Mouse (Mus musculus) T-helper 1 cell (primary cell): ENCODE data around the gene Gan.

ENCODE experiments used
- in situ Hi-C: fragments of 300-600 bp; cut with MboI, MseI; formaldehyde crosslinking; loops from one replicate; pipeline ENCODE4 v1.15.1; 2025; ENCODE audit warnings: high pct_unique_total_duplicates

The Gan gene

DNA sequence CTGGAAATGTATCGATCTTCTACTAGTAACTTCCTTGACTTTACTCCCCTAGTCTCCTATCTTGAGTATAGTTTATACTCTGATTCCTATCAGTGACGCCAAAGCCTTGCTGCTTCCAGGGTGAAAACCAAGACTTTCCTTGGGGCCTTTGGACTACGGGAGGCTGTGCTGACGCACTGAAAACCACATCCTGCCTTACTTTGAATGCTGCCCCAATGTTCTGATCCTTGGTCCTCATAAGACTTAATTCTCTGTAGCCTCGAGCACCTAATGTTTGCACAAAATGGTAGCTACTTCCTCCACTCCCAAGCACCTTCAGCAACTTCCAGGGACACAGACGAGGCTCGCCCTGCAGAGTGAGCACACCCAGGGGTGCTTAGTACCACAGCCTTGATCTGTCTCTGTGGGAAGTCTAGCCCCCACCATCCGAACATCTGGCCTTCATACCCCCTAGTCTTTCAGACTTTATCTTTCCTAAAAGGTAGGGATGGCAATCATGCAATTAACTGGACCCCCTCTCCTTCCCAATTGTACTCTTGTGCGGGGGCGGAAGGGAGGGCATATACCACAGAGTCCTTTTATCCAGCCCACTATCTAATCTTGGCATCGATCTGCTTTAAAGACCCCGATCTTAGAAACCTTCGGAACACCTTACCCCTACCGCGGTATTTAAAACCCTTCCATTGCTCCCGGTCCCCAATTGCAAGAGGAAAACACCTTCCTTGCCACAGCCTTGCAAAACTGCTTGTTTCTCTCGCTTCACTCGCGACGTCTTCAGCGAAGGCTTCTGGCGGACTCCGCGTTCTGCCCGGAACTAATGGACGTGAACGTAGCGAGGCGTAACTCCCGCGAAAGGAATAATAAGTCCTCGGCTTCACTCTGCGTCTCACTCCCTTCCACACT is 818 bp upstream of the Gan start:
- in situ Hi-C loops = loop anchor here (5.0 kb wide), 1 partner anchor 105 kb away; no protein-coding TSS in a partner anchor

DNA sequence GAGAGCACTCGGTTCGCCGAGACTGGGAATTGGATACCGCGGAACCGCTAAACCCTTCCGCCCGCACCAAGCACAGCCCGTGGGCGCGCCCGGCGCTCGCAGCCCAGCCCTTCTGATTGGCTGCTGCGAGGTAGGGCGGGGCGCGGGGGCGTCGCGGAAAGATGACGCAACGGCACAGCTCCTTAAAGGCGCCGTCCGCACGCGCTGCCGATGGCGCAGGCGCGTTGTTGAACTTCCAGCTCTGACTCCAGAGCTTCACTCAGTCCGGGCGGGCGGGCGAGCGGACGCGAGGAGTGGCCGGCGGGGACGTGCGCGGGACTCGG is 205 bp upstream of the Gan start:
- in situ Hi-C loops = loop anchor here (5.0 kb wide), 1 partner anchor 105 kb away; no protein-coding TSS in a partner anchor

- in situ Hi-C loops = loop anchor here (5.0 kb wide), 1 partner anchor 103 kb away; no protein-coding TSS in a partner anchor
Observed at GRCm38 (mm10) chr8:117159031-117159430, 1.1 kb downstream of the Gan start.

DNA sequence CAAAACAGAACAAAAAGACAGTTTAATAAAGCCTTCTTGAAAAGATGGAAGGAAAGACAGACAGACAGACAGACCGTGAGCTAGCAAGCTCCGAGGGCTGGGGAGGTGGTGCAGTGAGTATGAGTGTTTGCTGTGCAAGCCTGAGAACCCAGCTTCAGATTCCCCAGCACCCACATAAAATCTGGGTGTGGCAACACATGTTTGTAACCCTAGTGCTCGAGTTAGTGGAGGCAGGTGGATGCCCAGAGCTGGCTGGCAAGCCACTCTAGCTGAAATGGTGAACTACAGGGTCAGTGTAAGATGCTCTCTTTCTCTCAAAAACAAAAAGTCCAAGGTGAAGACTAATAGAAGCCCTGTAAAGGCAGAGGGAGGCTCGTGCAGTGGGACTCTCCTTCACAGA is 7.0 kb downstream of the Gan start:
- in situ Hi-C loops = no loop called here

GRCm38 (mm10) chr8:117165542-117165941 is 7.6 kb downstream of the Gan start:
- in situ Hi-C loops = no loop called here

DNA sequence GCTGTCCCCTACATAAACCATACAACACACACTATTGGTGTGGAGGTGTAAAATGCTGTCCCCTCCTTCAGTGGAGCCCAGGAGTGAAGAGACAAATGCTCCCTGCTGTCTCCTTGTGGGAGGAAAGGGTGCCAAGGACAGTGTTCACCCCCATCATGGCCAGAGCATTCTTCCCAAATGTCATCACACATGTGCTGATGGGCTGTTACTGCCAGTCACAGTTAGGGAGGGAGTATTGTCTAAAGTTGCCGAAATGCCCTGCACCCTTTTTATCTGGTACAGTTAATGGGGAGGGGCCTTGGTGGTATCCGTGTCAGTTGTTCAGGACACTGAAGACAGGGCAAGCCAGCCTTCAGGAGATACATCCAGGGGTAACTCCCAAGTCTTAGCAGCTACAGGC is 8.6 kb downstream of the Gan start:
- in situ Hi-C loops = no loop called here

DNA sequence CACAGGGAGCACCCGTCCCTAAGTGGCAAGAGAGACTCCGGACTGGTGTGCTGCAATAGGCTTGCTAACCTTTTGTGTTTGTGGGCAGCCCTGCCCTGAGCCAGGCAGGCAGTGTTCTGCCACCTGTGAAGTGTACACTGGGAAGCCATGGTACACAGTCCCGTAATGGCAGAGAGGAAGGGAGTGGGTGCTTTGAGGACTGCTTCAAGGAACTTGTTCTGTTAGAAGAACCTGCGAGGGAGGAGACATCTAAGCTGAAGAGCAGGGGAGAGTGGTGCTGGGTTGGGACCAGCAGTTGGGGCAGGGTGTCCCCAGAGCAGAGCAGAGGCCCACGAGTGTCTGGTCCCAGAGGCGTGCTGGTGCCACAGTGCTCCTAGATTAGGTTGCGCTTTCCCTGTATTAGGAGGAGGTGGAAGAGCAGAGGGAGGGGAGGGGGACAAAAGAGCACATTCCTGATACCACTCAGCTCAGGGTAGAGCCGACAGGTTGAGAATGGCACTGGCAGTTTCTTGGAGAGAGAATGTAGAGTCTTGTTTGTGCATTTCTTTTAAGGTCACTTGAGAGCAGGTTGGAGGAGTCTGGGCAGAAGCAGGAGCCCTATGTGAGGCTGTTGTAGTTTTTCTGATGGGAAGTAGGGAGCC is 9.4 kb downstream of the Gan start:
- in situ Hi-C loops = no loop called here

DNA sequence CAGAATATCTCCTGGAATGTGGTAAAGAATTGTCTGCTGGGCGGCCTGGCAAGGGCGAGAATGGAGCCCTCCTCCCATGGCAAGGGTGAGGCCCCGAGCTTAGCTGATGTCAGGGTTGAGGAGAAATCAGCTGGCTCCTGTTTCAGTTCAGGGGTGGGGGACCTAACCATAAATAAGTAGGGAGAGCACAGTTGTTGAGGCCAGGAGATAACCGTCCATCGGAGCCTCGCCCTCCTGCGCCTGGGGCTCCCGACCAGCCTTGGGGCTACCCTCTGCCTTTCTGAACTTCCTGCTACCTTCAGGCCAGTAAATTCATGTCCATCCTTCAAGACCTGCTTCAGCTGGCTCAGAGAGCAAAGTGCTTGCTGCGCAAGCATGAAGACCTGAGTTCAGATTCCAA is 10.4 kb downstream of the Gan start:
- in situ Hi-C loops = no loop called here

GRCm38 (mm10) chr8:117171826-117172225 is 13.9 kb downstream of the Gan start:
- in situ Hi-C loops = no loop called here

GRCm38 (mm10) chr8:117172904-117173303 is 15.0 kb downstream of the Gan start:
- in situ Hi-C loops = no loop called here

DNA sequence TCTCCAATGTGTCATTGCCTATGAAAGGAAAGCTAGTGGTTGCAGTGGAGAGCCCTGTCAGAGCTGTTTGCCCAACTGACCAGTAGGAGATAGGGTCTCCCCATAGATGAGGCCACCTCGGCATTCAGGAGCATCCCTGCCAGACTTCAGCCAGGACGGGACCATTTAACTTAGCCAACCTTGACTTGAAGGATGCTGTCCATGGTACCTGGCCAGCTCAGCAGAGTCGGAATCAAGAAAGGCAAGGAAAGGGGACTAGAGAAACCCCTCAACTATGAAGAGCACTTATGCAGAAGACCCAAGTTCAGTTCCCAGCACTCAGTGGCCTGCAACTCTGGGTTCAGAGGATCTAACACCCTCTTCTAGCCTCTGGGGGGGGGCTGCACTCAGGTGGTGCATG is 15.8 kb downstream of the Gan start:
- in situ Hi-C loops = no loop called here

- in situ Hi-C loops = no loop called here
Observed at GRCm38 (mm10) chr8:117174536-117174935, 16.6 kb downstream of the Gan start.

- in situ Hi-C loops = no loop called here
Observed at GRCm38 (mm10) chr8:117176308-117176707, 18.4 kb downstream of the Gan start.

- in situ Hi-C loops = no loop called here
Observed at GRCm38 (mm10) chr8:117177236-117177635, 19.3 kb downstream of the Gan start.

- in situ Hi-C loops = no loop called here
Observed at GRCm38 (mm10) chr8:117178039-117178438, 20.1 kb downstream of the Gan start.

- in situ Hi-C loops = no loop called here
Observed at GRCm38 (mm10) chr8:117178676-117179075, 20.7 kb downstream of the Gan start.

- in situ Hi-C loops = no loop called here
Observed at GRCm38 (mm10) chr8:117182746-117183145, 24.8 kb downstream of the Gan start.

DNA sequence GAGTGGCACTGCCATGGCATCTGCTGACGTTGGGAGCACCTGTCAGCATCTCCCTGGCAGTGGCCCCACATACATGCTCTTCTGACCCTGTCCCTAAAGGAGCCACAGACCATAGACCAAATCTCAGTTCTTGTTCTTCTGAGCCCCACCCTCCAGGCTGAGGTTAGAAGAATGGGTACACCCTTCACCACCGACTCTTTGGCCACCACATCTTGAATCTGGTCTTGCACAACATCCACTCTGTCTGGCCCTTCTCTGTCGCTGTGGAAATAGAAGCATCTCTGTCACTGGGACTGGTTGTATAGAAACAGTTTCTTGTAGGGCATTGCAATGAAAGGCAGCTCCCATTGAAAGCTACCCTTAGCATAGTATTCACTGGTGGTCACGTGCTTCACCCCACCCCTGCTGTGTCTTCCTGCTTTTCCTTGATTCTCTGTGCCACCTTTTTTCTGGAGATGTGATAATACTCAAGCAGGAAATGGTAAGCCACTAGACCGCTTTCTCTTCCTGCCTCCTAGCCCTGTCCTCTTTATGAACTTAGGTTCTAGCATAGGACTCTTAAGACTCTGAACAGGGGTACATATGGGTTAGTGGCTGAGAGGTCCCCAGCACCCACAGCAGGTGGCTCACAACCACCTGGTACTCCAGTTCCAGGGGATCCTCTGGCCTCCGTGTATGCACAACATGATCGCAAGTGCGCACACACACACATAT is 25.9 kb downstream of the Gan start:
- in situ Hi-C loops = no loop called here

- in situ Hi-C loops = no loop called here
Observed at GRCm38 (mm10) chr8:117194355-117194754, 36.4 kb downstream of the Gan start.

DNA sequence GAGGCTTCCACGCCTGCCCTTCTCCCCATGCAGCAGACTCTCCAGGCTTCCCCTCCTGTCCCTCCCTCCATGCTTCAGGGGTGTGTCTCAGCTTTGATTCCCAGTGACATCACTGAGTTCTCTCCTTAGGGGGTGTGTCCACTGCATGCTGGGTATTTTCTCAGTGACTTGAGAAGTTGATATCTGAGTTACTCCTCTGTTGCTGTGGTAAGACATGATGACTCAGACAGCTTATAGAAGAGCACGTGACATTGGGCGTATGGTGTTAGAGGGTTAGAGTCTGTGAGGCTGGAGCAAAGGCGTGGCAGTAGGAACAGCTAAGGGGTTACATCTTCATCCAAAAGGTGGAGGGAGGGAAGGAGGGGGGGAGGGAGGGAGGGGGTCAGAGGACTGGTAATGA is 38.7 kb downstream of the Gan start:
- in situ Hi-C loops = no loop called here

DNA sequence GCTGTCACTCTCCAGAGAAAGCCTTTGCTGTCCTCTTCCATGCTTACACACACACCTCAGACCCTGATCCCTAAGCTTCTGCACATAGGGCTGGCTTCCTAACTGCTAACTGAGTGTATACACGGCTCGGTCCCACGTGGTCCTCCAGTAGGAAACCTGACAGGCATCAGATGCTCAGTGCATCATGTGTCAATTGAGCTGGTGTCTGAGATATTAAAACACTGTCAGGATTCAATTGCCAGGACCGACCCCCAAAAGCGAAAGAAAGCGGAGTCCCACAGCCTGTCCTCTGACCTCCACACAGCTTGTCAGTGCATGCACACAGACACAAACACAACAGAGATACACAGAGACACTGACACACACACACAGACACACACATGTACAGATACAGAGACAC is 39.6 kb downstream of the Gan start:
- in situ Hi-C loops = no loop called here

GRCm38 (mm10) chr8:117198141-117198935 is 40.4 kb downstream of the Gan start:
- in situ Hi-C loops = no loop called here
